Mouse (Mus musculus) limb, embryonic 14.5 days (tissue): Measurements from ENCODE around the gene Adcy4. TPM values are rescaled to one million over a fixed set of nuclear protein-coding genes. Genes with fewer than 3 reads are reported as not detected.

Experiments used
- ATAC-seq: fragments of 200-750 bp; cut with Nextera tagmentation; 2 replicates; pipeline ENCODE4 v1.8.0; 2017; ENCODE audit warnings: low read depth, moderate number of reproducible peaks, moderate TSS enrichment; ENCODE audit not compliant: low FRiP score
- DNase-seq: peaks from one replicate; pipeline ENCODE4 v3.0.0-alpha.2; 2015; ENCODE audit warnings: low spot score
- H3K27ac ChIP-seq: fragments of 300-500 bp; sonication (generic); replicated peaks from 2 replicates; pipeline ENCODE4 v1.5.1; 2014; ENCODE audit warnings: low read depth, mild to moderate bottlenecking, low read length, moderate library complexity, mixed read lengths
- H3K27me3 ChIP-seq: fragments of 300-500 bp; sonication (generic); 2 replicates; pipeline ENCODE4 v1.6.1; 2014; ENCODE audit warnings: low read length, mixed read lengths; ENCODE audit not compliant: control insufficient read depth, insufficient read depth
- H3K36me3 ChIP-seq: fragments of 300-500 bp; sonication (generic); 2 replicates; pipeline ENCODE4 v1.6.1; 2014; ENCODE audit warnings: mild to moderate bottlenecking, low read length, moderate library complexity, mixed read lengths; ENCODE audit not compliant: control insufficient read depth, insufficient read depth
- H3K4me1 ChIP-seq: fragments of 300-500 bp; sonication (generic); 2 replicates; pipeline ENCODE4 v1.6.1; 2014; ENCODE audit warnings: antibody characterized with exemption, low read length, mixed read lengths; ENCODE audit not compliant: control insufficient read depth, insufficient read depth
- H3K4me2 ChIP-seq: fragments of 300-500 bp; sonication (generic); replicated peaks from 2 replicates; pipeline ENCODE4 v1.6.1; 2014; ENCODE audit warnings: low read depth, mild to moderate bottlenecking, low read length, moderate library complexity; ENCODE audit not compliant: severe bottlenecking
- H3K4me3 ChIP-seq: fragments of 300-500 bp; sonication (generic); replicated peaks from 2 replicates; pipeline ENCODE4 v1.5.1; 2014; ENCODE audit warnings: low read length
- H3K9ac ChIP-seq: fragments of 300-500 bp; sonication (generic); 2 replicates; pipeline ENCODE4 v1.6.1; 2014; ENCODE audit warnings: mild to moderate bottlenecking, low read depth, low read length, moderate library complexity; ENCODE audit not compliant: severe bottlenecking
- H3K9me3 ChIP-seq: fragments of 300-500 bp; sonication (generic); 2 replicates; pipeline ENCODE4 v1.6.1; 2016; ENCODE audit warnings: low read length; ENCODE audit not compliant: control insufficient read depth
- POLR2A ChIP-seq: fragments of 200-500 bp; IDR thresholded peaks from 2 replicates; pipeline ENCODE4 v1.8.0; 2012; ENCODE audit warnings: inconsistent platforms, mild to moderate bottlenecking, moderate library complexity, borderline replicate concordance; ENCODE audit not compliant: insufficient read depth, insufficient read length; ENCODE audit errors: extremely low read depth
- WGBS: fragments of 180-500 bp; shearing (Covaris S2); extraction: QIAGEN DNeasy Blood & Tissue Kit; methylation state at CpG from one replicate; pipeline ENCODE4 v1.1.7; 2014; 5-methylcytosine and 5-hydroxymethylcytosine counted together
- polyA plus RNA-seq, 2 experiments: library from polyadenylated mRNA; depleted of rRNA in 1 of 2; stranded (reverse) in 1 of 2; unstranded in 1 of 2; fragments of >200 nt; fragmentation: Nextera tagmentation in 1 of 2; extraction: Ambion mirVana in 1 of 2; gene quantifications; 2 replicates each; pipeline versions ENCODE4 v1.2.1 to v1.2.3; 2012 to 2014

Gene Adcy4
- polyA plus RNA-seq, 2 experiments = 16.8 to 32.4 TPM

DNA sequence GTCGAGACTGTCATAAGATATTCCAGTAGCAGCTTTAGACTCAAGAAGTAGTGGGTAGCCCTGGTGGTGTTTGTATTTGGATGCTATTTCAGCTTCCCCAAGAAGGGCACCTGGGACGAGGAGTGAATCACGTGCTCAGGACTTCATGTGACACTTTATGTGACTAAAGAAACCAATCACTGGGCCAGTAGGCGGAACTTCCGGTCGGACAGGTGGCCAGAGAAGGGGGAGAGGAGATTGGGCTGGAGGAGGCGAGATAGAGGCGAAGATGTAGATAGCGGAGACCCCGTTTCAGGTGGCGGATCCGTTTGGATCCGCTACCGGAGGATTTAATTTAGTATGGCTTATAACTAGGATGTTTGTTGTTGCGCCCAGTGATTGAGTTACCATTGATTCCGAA lies 31.0 kb upstream of the Adcy4 start:
- Histone ChIP-seq H3K27ac (no peak overlapping the region), H3K4me1 (no peaks in the 10 kb centered on the region), H3K4me2 (peak overlapping the region; percentile 59), H3K4me3 (peak overlapping the region; percentile 41), H3K9me3 (no peaks in the 10 kb centered on the region), H3K36me3 (no peaks in the 10 kb centered on the region), H3K9ac (peak overlapping the region; percentile 44), H3K27me3 (no peaks in the 10 kb centered on the region)
- 30% methylated on average over 16 of the region's 16 CpGs for WGBS
- TF ChIP-seq POLR2A = no peak
- DNase-seq (peak; percentile 77), ATAC-seq (peak; percentile 82)

DNA sequence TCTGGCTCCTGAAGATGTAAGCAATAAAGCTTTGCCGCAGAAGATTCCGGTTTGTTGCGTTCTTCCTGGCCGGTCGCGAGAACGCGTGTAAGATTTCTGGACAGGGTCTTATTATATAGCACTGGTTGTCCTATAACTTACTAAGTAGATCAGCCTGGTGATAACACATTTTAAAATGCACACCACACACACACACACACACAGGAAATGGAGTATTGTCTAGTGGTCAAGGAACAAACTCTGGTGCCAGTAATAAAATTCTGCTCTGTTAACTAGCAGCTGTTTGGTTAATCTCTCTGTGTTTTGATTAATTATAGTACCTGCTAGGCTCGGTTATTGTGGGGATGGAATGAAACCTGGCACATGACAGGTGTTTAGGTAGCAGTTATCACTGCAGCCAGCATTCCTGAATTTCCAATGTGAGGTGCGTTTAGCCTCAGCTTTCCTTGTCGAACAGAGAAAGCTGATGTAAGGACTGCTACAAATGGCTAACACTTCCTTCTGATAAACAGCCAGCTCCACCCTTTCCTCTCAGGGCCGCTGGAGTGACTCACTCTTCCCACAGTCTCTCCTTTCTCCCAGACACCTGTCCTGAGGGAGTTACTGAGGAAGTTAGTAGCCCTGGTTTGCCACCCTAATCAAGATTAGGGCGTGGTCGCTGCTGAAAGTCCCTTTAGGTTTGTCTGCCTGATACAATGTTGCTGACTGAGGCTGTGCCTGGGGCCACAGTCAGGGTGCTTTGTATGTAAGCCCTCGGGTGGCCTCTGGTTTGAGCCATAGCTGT lies 11.7 kb upstream of the Adcy4 start:
- Histone ChIP-seq H3K27me3 (no peaks in the 10 kb centered on the region), H3K9me3 (no peaks in the 10 kb centered on the region), H3K27ac (no peak overlapping the region), H3K36me3 (no peaks in the 10 kb centered on the region), H3K4me2 (no peak overlapping the region), H3K4me1 (no peaks in the 10 kb centered on the region), H3K9ac (no peak overlapping the region), H3K4me3 (no peak overlapping the region)
- DNase-seq = no peak
- WGBS = 79% methylated on average over 15 of the region's 15 CpGs
- ATAC-seq = no peak
- TF ChIP-seq POLR2A = no peak

DNA sequence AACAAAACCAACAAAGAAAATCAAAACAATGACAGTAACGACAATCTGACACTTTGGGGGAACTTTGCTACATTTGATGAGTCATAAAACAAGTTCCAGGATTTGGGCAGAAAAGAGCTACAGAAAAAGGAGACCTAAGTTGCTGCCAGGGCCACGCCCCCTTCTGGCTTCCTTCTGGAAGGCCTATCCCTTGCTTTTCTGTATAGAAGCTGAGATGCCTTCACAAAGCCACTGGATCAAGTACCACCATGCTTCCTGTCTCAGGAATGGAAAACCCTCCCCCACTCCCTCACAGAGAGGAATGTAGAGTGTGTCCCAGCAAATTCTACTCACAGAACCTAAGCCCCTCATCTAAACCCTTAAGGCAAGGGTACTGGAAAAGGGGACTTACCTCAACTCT lies 10.1 kb upstream of the Adcy4 start:
- no peak for DNase-seq
- no peak overlapping the region for H3K4me2 ChIP-seq
- H3K27me3 ChIP-seq = no peaks in the 10 kb centered on the region
- H3K36me3 ChIP-seq = no peaks in the 10 kb centered on the region
- TF ChIP-seq POLR2A = no peak
- H3K4me3 ChIP-seq = no peak overlapping the region
- WGBS = 64% methylated on average over 2 of the region's 2 CpGs
- no peaks in the 10 kb centered on the region for H3K9me3 ChIP-seq
- ATAC-seq = no peak
- H3K27ac ChIP-seq = no peak overlapping the region
- no peak overlapping the region for H3K9ac ChIP-seq
- H3K4me1 ChIP-seq = no peaks in the 10 kb centered on the region

DNA sequence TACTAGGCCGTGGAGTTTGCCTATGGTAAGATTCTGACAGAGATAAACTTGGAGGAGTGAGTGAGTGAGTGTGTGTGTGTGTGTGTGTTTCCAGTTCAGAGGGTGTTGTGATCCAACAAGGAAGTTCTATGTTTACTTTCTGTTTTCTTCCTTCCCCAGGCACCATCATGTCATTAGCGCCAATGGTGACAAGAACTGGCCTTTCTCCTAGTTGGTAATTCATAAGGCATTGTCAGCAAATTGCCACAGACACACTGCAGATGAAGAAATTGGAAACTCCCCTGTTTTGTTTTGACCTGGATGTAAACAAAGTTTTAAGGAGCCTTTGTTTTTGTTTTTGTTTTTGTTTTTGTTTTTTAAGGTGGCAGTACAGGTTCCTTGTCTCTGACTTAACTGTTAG lies 9.6 kb upstream of the Adcy4 start:
- Histone ChIP-seq H3K9me3 (no peaks in the 10 kb centered on the region), H3K4me2 (no peak overlapping the region), H3K9ac (no peak overlapping the region), H3K4me3 (no peak overlapping the region), H3K27ac (no peak overlapping the region), H3K4me1 (no peaks in the 10 kb centered on the region), H3K27me3 (no peaks in the 10 kb centered on the region), H3K36me3 (no peaks in the 10 kb centered on the region)
- TF ChIP-seq POLR2A = no peak
- no peak for DNase-seq
- ATAC-seq = no peak
- WGBS = 59% methylated on average over 2 of the region's 2 CpGs

DNA sequence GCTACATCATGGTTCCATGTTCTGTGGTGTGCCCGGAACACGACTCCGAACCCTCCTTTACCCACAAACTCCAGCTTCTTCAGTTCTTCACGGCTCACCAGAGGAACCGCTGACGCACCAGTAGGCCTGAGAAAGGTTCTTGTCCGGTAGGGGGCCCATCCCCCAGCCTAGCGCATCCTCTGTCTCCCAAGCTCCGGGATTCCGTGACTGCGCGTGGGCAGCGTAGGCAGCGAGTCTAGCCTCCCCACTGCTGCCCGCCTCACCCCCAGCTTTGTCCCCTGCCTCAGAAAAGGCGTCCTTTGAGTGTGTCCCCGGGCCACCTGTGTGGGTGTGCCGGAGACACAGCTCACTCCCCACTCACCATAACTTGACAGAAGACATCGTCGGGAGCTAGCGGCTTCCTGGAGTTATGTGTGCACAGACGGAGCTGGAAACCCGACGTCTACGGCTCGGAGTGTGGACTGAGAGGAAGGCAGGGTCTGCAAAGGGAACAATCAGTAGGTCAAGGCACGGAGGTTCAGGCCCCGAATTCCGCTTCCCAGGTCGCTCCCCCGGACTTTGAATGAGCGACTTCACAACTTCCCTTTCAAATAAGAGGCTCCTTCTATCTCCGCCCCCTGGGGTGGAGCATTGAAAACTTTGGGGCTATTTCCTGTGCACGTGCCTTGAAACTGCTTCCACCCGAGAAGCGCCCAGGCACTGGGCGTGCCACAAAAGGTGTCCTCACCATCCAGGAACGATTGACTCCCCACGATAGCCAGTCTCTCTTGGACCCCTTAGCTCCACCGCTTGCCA lies 4.6 kb upstream of the Adcy4 start, which contains the start of gene Ripk3:
TSS of gene Ripk3 (minus strand) at position 610 of the 795 bp plus-strand sequence.
- DNase-seq = no peak
- TF ChIP-seq POLR2A = no peak
- peak; percentile 63; the same call in 1 of the 2 replicates for ATAC-seq
- H3K9ac ChIP-seq = peak within 1 kb of the TSS; percentile 29
- peak within 1 kb of the TSS; percentile 73 for H3K4me2 ChIP-seq
- H3K36me3 ChIP-seq = 0 out of 2 replicates have a peak, but pooled peaks cover 4% of the 10 kb centered on the region
- H3K27ac ChIP-seq = no peak within 1 kb of the TSS
- no peaks in the 10 kb centered on the region for H3K9me3 ChIP-seq
- peaks cover 15% of the 10 kb centered on the region; the same call in 1 of the 2 replicates for H3K27me3 ChIP-seq
- 4% methylated on average over 40 of the region's 40 CpGs for WGBS
- peaks cover 4% of the 10 kb centered on the region; the same call in 1 of the 2 replicates for H3K4me1 ChIP-seq
- peak within 1 kb of the TSS; percentile 35 for H3K4me3 ChIP-seq
